Comparison of ENCODE assay signal across 27 mouse cellular contexts in the genomic region with DNA sequence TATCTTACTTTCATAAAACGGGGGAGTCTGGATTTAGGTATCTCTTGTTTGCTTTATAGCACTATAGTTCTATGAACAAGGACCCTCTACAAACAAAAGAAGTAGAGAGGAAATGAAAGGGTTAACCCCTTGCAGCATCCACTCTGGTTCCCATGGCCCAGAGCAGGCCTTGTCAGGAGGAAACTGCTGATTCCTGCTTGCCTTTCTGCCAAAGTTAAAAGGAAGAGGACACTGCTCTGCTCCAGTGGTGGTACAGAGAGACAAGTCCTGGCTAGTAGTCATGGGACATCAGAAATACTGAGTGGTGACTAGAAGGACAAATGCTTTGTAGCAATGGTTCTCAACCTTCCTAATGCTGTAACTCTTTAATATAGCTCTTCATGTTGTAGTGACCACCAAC. TPM values are rescaled to one million over a fixed set of nuclear protein-coding genes. Genes with fewer than 3 reads are reported as not detected.
DNase-seq lines count a peak whose midpoint lies in the region; ATAC-seq lines count a peak whose summit lies in the region.
"Had no signal": no experiment of that assay in that cellular context is flagged by ENCODE, and none has a peak within 500 bp of the region (broad histone marks: within the 10 kb centered on the region; RNA-seq: fewer than 3 reads in every experiment).

No protein-coding gene starts in this region.

- peaks cover 15% of the 10 kb centered on the region for H3K4me1 ChIP-seq in hindbrain, embryonic 14.5 days (replicated peaks; ENCODE audit: control insufficient read depth, insufficient read depth, low read length)
- 0 out of 2 replicates have a peak, but pooled peaks cover 3% of the 10 kb centered on the region for H3K4me1 ChIP-seq in hindbrain, embryonic 11.5 days (replicated peaks; ENCODE audit: control insufficient read depth, insufficient read depth, low read length)
- H3K4me1 ChIP-seq in neural tube, embryonic 12.5 days = no peaks in the 10 kb centered on the region; the same call in 1 of the 2 replicates

- H3K9me3 ChIP-seq in hindbrain, embryonic 14.5 days (ENCODE audit: control insufficient read depth, low read length) = no peaks in the 10 kb centered on the region
- H3K9me3 ChIP-seq in hindbrain, embryonic 11.5 days (ENCODE audit: control insufficient read depth, low read length) = no peaks in the 10 kb centered on the region
- H3K9me3 ChIP-seq in neural tube, embryonic 12.5 days = no peaks in the 10 kb centered on the region
- H3K9me3 ChIP-seq: embryonic facial prominence, embryonic 13.5 days; liver, embryonic 15.5 days; megakaryocyte, embryonic 14.5 days; midbrain, embryonic 12.5 days had no signal

- no peak for ATAC-seq in hindbrain, embryonic 14.5 days (ENCODE audit: low FRiP score)
- ATAC-seq in hindbrain, embryonic 11.5 days (ENCODE audit: low FRiP score) = no peak
- no peak for ATAC-seq in neural tube, embryonic 12.5 days (ENCODE audit: low FRiP score, low read depth)
- ATAC-seq: hindbrain, embryonic 16.5 days; lung, postnatal 0 days had no signal

- DNase-seq in heart, adult 11 months = peak; percentile 95
- DNase-seq in heart, postnatal 10 days = no peak
- no peak for DNase-seq in hindbrain, embryonic 14.5 days (ENCODE audit: low spot score)
- no peak for DNase-seq in hindbrain, embryonic 11.5 days (ENCODE audit: low spot score)
- no peak for DNase-seq in neural tube, embryonic 10.5 days (ENCODE audit: extremely low spot score, low spot score)
- DNase-seq in right cerebral cortex, adult 2 months (ENCODE audit: low spot score in 2 of 2) = no peak
- DNase-seq: adrenal gland, postnatal 25 days; B cell, adult 2 months; cerebellum, adult 11-12 months; cerebellum, postnatal 10 days; kidney, adult 18-20 months; kidney, postnatal 14 days; liver; lung, postnatal 4 days; right cerebral cortex, adult 18-20 months; right cerebral cortex, postnatal 4 days; thymus, adult 18-20 months; thymus, postnatal 25 days had no signal

- WGBS in hindbrain, embryonic 14.5 days = 94% methylated on average over 1 of the region's 1 CpGs
- WGBS in hindbrain, embryonic 11.5 days = 92% methylated on average over 1 of the region's 1 CpGs
- 96% methylated on average over 1 of the region's 1 CpGs for WGBS in neural tube, embryonic 12.5 days

- no peak overlapping the region for H3K4me3 ChIP-seq in hindbrain, embryonic 14.5 days (replicated peaks; ENCODE audit: low read length)
- H3K4me3 ChIP-seq in hindbrain, embryonic 11.5 days (ENCODE audit: low read depth, low read length) = no peak overlapping the region
- H3K4me3 ChIP-seq in neural tube, embryonic 12.5 days = no peak overlapping the region
- H3K4me3 ChIP-seq: embryonic facial prominence, embryonic 13.5 days; liver, embryonic 15.5 days; megakaryocyte, embryonic 14.5 days; midbrain, embryonic 12.5 days; myocyte had no signal

- no peak overlapping the region for H3K27ac ChIP-seq in hindbrain, embryonic 14.5 days
- no peak overlapping the region for H3K27ac ChIP-seq in hindbrain, embryonic 11.5 days (ENCODE audit: low read depth, low read length)
- H3K27ac ChIP-seq in neural tube, embryonic 12.5 days = no peak overlapping the region
- H3K27ac ChIP-seq: embryonic facial prominence, embryonic 13.5 days; liver, embryonic 15.5 days; midbrain, embryonic 12.5 days; stomach, postnatal 0 days had no signal

- H3K27me3 ChIP-seq in hindbrain, embryonic 14.5 days (ENCODE audit: control insufficient read depth, insufficient read depth, low read length) = no peaks in the 10 kb centered on the region
- H3K27me3 ChIP-seq in hindbrain, embryonic 11.5 days (ENCODE audit: control insufficient read depth, insufficient read depth, low read length) = no peaks in the 10 kb centered on the region
- no peaks in the 10 kb centered on the region for H3K27me3 ChIP-seq in neural tube, embryonic 12.5 days (replicated peaks)
- H3K27me3 ChIP-seq: embryonic facial prominence, embryonic 13.5 days; liver, embryonic 15.5 days had no signal

- intact Hi-C loops in heart, postnatal 10 days (cut with DNase I) = loop anchor here (2.0 kb wide), 1 partner anchor 25 kb away; no protein-coding TSS in a partner anchor

- peaks cover 55% of the 10 kb centered on the region for H3K36me3 ChIP-seq in hindbrain, embryonic 14.5 days (replicated peaks; ENCODE audit: control insufficient read depth, insufficient read depth)
- no peaks in the 10 kb centered on the region for H3K36me3 ChIP-seq in hindbrain, embryonic 11.5 days (ENCODE audit: control insufficient read depth, insufficient read depth, low read length)
- peaks cover 52% of the 10 kb centered on the region for H3K36me3 ChIP-seq in neural tube, embryonic 12.5 days

- 0 out of 2 replicates have a peak overlapping the region, but pooled peaks have one; percentile 6 for H3K4me2 ChIP-seq in hindbrain, embryonic 14.5 days (replicated peaks)
- no peak overlapping the region for H3K4me2 ChIP-seq in hindbrain, embryonic 11.5 days (replicated peaks; ENCODE audit: low read depth, low read length)
- 0 out of 2 replicates have a peak overlapping the region, but pooled peaks have one; percentile 5 for H3K4me2 ChIP-seq in neural tube, embryonic 12.5 days (replicated peaks)
- H3K4me2 ChIP-seq: embryonic facial prominence, embryonic 13.5 days; liver, embryonic 15.5 days; midbrain, embryonic 12.5 days had no signal

- H3K9ac ChIP-seq in hindbrain, embryonic 14.5 days = no peak overlapping the region
- no peak overlapping the region for H3K9ac ChIP-seq in hindbrain, embryonic 11.5 days (ENCODE audit: low read depth, low read length)
- no peak overlapping the region for H3K9ac ChIP-seq in neural tube, embryonic 12.5 days
- H3K9ac ChIP-seq: embryonic facial prominence, embryonic 13.5 days; liver, embryonic 15.5 days; midbrain, embryonic 12.5 days had no signal

RNA-seq across cellular contexts. Expression of a gene that starts 27.9 kb away (rescaled TPM):
- 10 to 100 TPM; 25.5 to 34.6 TPM for total RNA-seq in heart, postnatal 10 days (2021)
- polyA plus RNA-seq in hindbrain, embryonic 14.5 days (2014; fragmentation: Nextera tagmentation; extraction: Ambion mirVana) = 44.4 and 48.3 TPM in 2 replicates
- polyA plus RNA-seq in hindbrain, embryonic 11.5 days (2014; fragmentation: Nextera tagmentation; extraction: Ambion mirVana) = 23.2 and 25.4 TPM in 2 replicates
- 32.8 and 33.5 TPM in 2 replicates for polyA plus RNA-seq in neural tube, embryonic 12.5 days (2016; fragmentation: Nextera tagmentation; extraction: Ambion mirVana)
